Mouse (Mus musculus) left cerebral cortex, postnatal 4 days (tissue): ENCODE data around the gene Cdk2ap2. TPM values are rescaled to one million over a fixed set of nuclear protein-coding genes. Genes with fewer than 3 reads are reported as not detected.
"Not testable (repeated sequence)": the region's sequence is repeated elsewhere in the genome, so short reads cannot be mapped to it uniquely, and the experiment has no call there.

ENCODE experiments used
- DNase-seq: peaks from one replicate; pipeline ENCODE4 v3.0.0-alpha.2; 2022
- intact Hi-C: fragments of 180-260 bp; cut with DNase I; formaldehyde crosslinking; loops from one replicate; pipeline ENCODE4 v1.15.1; 2025
- total RNA-seq, 2 experiments: library from RNA; stranded (reverse); gene quantifications; 2 replicates each; pipeline ENCODE4 v1.2.3; 2021

Gene Cdk2ap2
- total RNA-seq, 2 experiments from 2014 or later, result 27.5 to 28.3 TPM

DNA sequence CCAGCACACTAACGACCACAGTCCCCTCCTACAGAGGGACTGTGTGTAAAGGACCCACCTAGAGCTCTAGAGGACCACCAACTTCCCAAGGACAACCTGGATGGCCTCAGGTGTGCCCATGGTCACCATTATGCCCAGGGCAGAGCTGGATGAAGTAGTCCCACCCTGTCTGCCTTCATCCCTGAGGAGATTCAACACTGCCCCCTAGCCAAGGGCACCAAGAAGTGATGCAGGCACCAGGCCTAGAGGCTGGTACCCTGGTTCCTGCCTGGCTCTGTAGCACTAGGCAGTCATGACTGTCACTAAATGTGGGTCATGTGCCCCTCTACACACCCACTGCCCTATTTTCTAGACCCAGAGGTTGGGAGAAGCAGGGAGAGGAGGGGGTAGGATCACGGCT is 34.8 kb downstream of the Cdk2ap2 start:
- DNase-seq, result no peak
- intact Hi-C loops, result no loop called here

DNA sequence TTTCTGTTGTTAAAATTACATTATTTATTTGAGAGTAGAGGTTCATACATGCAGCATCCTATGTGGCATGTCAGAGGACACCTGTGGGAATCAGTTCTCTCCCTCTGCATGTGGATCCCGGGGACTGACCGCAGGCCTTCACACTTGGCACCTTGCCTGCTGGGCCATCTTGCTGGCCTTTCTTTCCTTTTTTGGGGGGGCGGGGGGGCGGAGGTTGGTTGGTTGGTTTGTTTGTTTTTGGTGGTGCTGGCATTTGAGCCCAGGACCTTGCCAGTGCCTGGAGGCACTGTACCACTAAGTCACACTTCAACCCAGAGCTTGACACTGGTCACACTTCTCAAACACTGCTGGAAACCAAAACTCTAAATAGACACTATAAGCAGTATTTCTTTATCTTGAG is 37.4 kb downstream of the Cdk2ap2 start:
- DNase-seq, result no peak
- intact Hi-C loops, result no loop called here

GRCm38 (mm10) chr19:4135229-4135962 is 38.4 kb downstream of the Cdk2ap2 start:
- intact Hi-C loops, DNase-seq: not testable (repeated sequence)

- intact Hi-C loops, DNase-seq: not testable (repeated sequence)
These were observed 39.0 kb downstream of the Cdk2ap2 start for GRCm38 (mm10) chr19:4135963-4136345.

GRCm38 (mm10) chr19:4136463-4136862 is 39.5 kb downstream of the Cdk2ap2 start:
- intact Hi-C loops, result no loop called here
- DNase-seq, result no peak

- intact Hi-C loops, result no loop called here
- DNase-seq, result no peak
These were observed 40.9 kb downstream of the Cdk2ap2 start for GRCm38 (mm10) chr19:4137913-4138312.

GRCm38 (mm10) chr19:4139446-4139845 is 42.5 kb downstream of the Cdk2ap2 start, which contains the start of gene Gpr152:
Gpr152 (plus strand) TSS chr19:4139787.
- intact Hi-C loops, result no loop called here
- no peak for DNase-seq

GRCm38 (mm10) chr19:4140147-4140546 is 43.2 kb downstream of the Cdk2ap2 start:
- no peak for DNase-seq
- intact Hi-C loops, result no loop called here

GRCm38 (mm10) chr19:4142416-4143173 is 45.6 kb downstream of the Cdk2ap2 start:
- DNase-seq, result peak; percentile 44
- intact Hi-C loops, result no loop called here

DNA sequence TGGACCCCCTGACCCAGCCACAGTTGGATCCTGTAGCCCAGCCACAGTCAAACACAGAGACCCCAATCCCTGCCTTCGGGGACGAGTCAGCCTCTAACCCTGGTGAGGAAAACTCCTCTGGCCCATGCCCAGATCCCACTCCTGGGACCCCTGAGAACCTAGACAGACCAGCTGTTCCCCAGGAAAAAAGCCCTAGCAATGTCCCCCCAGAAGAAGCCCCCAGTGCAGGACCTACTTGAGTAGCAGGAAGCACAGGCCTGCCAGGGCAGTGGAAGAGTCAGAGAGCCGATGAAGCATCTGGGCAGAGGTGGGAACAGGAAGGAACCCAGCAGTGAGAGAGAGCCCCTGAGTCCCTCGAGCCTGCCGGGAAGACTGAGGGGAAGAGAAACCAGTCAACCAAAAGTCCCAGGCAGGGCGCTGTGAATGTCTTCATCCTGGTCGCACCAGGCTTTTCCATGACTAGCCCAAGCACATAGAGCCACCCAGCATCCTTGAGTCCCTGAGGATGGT is 46.8 kb downstream of the Cdk2ap2 start, which contains the start of gene Cabp4:
Gene Cabp4 (minus strand): TSS at position 275 of the 510 bp plus-strand sequence.
- DNase-seq, result no peak
- intact Hi-C loops, result no loop called here

- intact Hi-C loops, result no loop called here
- no peak for DNase-seq
These were observed 47.8 kb downstream of the Cdk2ap2 start for GRCm38 (mm10) chr19:4144550-4145498.

- intact Hi-C loops, result no loop called here
- DNase-seq, result no peak
These were observed 49.0 kb downstream of the Cdk2ap2 start for GRCm38 (mm10) chr19:4145936-4146335.

DNA sequence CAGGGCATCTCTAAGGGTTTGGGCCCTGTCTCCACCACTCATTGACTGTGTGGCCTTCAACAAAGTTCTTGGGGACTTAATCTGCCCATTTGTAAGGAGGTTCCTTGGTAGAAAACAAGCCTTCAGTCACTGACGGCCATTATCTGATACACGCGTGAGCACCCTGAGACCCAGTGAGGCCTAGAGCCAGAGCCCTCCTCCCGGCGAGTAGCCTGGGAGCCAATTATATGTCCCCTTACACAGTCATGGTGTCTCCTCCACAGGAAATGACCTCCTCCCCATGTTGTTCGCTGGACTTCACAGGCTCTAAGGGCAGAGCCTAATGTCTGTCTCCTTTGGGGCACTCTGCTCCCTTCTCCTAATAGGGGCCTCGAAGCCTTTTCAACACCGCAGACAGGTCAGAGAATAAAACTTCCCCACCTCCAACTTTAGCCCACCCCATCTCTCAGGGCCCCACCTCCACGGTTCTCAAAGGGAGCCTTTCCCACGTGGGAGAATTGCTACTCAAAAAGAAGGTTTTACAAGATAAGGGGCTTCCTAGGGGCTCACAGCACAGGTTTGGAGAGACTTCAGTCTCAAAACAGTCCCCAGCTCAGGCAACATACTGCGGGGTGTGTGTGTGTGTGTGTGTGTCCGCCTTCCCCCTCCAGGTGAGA is 49.5 kb downstream of the Cdk2ap2 start:
- no peak for DNase-seq
- intact Hi-C loops, result no loop called here

DNA sequence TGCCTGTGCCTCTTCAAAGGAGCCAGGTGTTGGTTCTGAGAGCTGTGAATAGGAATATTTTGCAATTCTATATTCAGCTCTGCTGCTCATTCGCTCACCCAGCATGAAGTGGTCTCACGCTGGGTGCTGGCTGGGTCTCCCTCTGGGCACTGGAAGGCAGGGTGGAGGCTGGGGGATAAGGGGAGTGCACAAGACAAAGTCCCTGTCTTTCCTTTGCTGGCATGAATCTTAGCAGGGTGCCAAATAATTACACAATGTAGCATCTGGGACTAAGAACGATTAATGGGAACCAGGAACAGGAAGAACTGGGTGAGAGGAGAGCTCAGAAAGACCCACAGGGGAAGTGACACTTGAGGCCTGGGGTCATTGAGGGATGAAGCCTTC is 50.0 kb downstream of the Cdk2ap2 start:
- DNase-seq, result no peak
- intact Hi-C loops, result no loop called here

DNA sequence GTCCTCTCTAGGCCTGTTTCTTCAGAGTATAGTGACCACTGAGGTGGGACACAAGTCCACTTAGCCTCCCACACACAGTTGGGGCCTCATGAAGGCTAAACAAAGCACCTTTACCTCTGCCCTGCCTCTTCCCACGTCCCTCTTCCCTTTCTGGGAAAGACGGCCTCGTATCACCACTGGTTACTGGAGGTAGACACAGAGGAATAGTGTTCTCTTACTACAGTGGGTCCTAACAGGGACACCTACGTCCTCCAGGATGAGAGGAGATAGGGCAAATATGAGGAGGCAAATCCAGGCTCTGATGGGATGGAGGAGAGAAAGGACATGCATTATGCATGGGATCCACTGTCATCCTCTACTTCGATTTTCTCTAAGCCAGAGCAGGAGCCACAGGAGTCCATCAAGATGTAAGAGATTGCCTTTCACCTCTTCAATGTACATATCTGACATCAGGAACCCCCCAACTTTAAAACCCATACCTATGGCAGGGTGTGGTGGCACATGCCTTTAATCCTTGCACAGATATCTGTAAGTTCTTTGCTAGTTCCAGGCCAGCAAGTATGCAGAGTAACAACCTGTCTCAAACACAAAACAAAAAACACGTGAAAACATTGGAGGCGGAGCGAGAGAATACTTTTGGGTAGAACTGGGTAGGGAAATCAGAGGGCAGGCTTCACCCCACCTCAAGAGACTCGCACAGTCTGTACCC is 51.0 kb downstream of the Cdk2ap2 start:
- intact Hi-C loops, result no loop called here
- no peak for DNase-seq

DNA sequence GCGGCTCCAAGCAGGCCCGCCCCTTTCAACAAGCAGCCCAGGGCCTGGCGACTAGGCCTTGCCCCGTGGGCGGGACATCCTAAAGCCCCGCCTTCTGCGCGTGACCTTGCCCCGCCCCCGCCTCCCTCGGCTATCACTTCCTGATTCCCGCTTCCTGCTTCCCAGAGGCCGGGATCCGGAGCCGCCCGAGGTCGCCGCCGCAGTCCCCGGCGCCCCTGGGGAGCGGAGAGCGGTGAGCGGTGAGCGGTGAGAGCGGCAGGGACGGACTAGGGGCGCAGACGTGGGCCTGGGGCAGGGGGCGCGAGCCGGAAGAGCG is 51.5 kb downstream of the Cdk2ap2 start, which contains the start of gene Coro1b:
Gene Coro1b (plus strand): TSS at position 129 of the 316 bp plus-strand sequence.
- intact Hi-C loops, result no loop called here

More for the DNA sequence above, 51.5 kb downstream of the Cdk2ap2 start, which contains the start of gene Coro1b:
- peak; percentile 96 for DNase-seq
